Mouse (Mus musculus): ENCODE measurements at regions not wholly inside any gene's neighbourhood (a gene's known extent, or its start where the extent isn't known, plus 50 kb on each side); places are given as distances from the start of the nearest gene placed in this dataset.

GRCm38 (mm10) chr7:34587239-34587638, 69.3 kb downstream of the Kctd15 start:
- DNase-seq, result no peak

GRCm38 (mm10) chr7:34585312-34585865, 71.1 kb downstream of the Kctd15 start:
- DNase-seq, result no peak

- no peak for DNase-seq
These were observed 71.7 kb downstream of the Kctd15 start for GRCm38 (mm10) chr7:34584870-34585269.

- DNase-seq, result no peak
These were observed 75.7 kb downstream of the Kctd15 start for GRCm38 (mm10) chr7:34580866-34581265.

- peak; percentile 79 for DNase-seq
These were observed 85.2 kb downstream of the Kctd15 start for GRCm38 (mm10) chr7:34571295-34571694.

GRCm38 (mm10) chr7:34570114-34571065, 86.1 kb downstream of the Kctd15 start:
- peak; percentile 88 for DNase-seq

GRCm38 (mm10) chr7:34569747-34570113, 86.8 kb downstream of the Kctd15 start:
- DNase-seq, result no peak

- no peak for DNase-seq
These were observed 89.0 kb downstream of the Kctd15 start for GRCm38 (mm10) chr7:34567575-34567974.

GRCm38 (mm10) chr7:34562160-34562559, 94.4 kb downstream of the Kctd15 start:
- no peak for DNase-seq

- no peak for DNase-seq
These were observed 97.8 kb downstream of the Kctd15 start for GRCm38 (mm10) chr7:34558615-34559343.

- DNase-seq, result no peak
These were observed 101.3 kb downstream of the Kctd15 start for GRCm38 (mm10) chr7:34555196-34555595.

GRCm38 (mm10) chr7:34546609-34547316, 109.8 kb downstream of the Kctd15 start:
- no peak for DNase-seq

GRCm38 (mm10) chr7:34545906-34546305, 110.6 kb downstream of the Kctd15 start:
- DNase-seq, result no peak

- no peak for DNase-seq
These were observed 114.6 kb downstream of the Kctd15 start for GRCm38 (mm10) chr7:34541906-34542305.

- DNase-seq, result no peak
These were observed 115.5 kb downstream of the Kctd15 start for GRCm38 (mm10) chr7:34541000-34541399.

- no peak for DNase-seq
These were observed 116.7 kb downstream of the Kctd15 start for GRCm38 (mm10) chr7:34539856-34540255.

- no peak for DNase-seq
These were observed 118.0 kb downstream of the Kctd15 start for GRCm38 (mm10) chr7:34538310-34539055.

- DNase-seq, result no peak
These were observed 119.4 kb downstream of the Kctd15 start for GRCm38 (mm10) chr7:34537122-34537521.

- DNase-seq, result no peak
These were observed 122.3 kb downstream of the Kctd15 start for GRCm38 (mm10) chr7:34534241-34534640.

- DNase-seq, result no peak
These were observed 124.9 kb downstream of the Kctd15 start for GRCm38 (mm10) chr7:34531639-34532038.

GRCm38 (mm10) chr7:34507858-34508257, 114.7 kb upstream of the Lsm14a start:
- peak; percentile 23 for DNase-seq

GRCm38 (mm10) chr7:34506816-34507215, 113.7 kb upstream of the Lsm14a start:
- peak; percentile 13 for DNase-seq

All from lung, postnatal 10 days (tissue).